Mouse (Mus musculus) embryonic fibroblast, embryonic 13.5 days (primary cell): ENCODE measurements around the gene Fam151b.

Experiments used
- CTCF ChIP-seq: IDR thresholded peaks from 2 replicates; pipeline ENCODE4 v1.5.1; 2011; ENCODE audit warnings: mild to moderate bottlenecking, control low read depth, low read length, moderate library complexity, borderline replicate concordance; ENCODE audit not compliant: insufficient read depth
- POLR2A ChIP-seq: IDR thresholded peaks from 2 replicates; pipeline ENCODE4 v1.6.1; 2011; ENCODE audit warnings: low read depth, mild to moderate bottlenecking, control low read depth, low read length, moderate library complexity

DNA sequence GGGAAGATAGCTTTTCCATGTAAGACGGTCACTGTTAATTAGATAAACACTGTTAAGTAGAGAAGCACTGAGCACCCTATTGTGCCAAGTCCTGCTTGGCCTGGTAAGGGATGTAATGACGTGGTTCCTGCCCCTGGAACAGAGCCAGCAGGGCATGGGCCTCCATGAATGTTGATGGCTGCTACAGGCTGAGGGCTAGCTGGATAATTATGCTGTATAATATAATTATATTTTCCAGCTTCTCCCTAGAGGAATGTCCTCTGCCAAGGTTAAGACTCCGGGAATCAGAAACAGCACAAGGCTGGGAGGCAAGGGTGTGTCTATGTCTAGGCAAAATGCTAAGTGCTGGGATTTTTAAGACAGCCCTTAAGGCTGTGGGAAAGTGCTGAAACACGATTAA, 7.0 kb upstream of the Fam151b start:
- TF ChIP-seq CTCF: no peak
- TF ChIP-seq POLR2A: no peak
